Mouse (Mus musculus): ENCODE results near the gene Cacng7.
"Not testable (repeated sequence)": the region's sequence is repeated elsewhere in the genome, so short reads cannot be mapped to it uniquely, and the experiment has no call there.

Cacng7 gene

GRCm38 (mm10) chr7:3332619-3333521 lies at the start of gene Cacng7:
TSS of gene Cacng7 (plus strand) at chr7:3332955.
- DNase-seq (ENCODE audit: low spot score in 2 of 2): peak; percentile 48 to 62

- no peak for DNase-seq (ENCODE audit: low spot score in 2 of 2)
These were observed 49.5 kb upstream of the Cacng7 start for GRCm38 (mm10) chr7:3283081-3283875.

DNA sequence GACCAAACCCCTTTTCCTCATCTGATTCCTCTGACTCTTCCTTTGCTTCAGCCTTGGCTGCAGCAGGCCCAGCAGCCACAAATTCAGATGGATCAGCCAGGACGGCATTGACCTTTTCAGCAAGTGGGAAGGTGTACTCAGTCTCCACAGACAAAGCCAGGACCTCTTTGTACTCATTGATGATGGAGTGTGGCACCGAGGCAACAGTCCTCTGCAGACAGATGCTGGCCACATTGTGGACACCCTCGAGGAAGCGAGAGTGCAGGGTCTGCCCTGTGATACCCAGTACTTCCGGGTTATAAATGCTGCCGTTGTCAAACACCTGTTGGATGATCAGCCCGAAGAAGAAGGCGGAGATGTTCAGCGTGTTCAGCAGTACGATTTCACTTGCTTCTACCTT lies 48.2 kb upstream of the Cacng7 start:
- no peak for DNase-seq (ENCODE audit: low spot score in 2 of 2)

DNA sequence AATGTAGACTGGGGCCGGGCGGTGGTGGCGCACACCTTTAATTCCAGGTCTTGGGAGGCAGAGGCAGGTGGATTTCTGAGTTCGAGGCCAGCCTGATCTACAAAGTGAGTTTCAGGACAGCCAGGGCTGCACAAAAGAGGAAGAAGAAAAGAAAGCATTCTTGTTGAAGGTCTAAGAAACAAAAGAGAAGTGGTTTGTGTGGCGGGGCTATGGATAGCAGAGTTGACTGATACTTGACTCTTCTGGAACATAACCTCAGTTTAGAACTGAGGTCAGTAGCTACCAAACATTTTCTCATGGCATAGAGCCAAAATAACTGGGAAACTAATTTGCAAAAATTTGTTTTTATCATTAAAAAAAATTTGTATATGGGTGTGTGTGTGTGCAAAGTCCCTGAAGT lies 46.7 kb upstream of the Cacng7 start:
- no peak for DNase-seq (ENCODE audit: low spot score in 2 of 2)

DNA sequence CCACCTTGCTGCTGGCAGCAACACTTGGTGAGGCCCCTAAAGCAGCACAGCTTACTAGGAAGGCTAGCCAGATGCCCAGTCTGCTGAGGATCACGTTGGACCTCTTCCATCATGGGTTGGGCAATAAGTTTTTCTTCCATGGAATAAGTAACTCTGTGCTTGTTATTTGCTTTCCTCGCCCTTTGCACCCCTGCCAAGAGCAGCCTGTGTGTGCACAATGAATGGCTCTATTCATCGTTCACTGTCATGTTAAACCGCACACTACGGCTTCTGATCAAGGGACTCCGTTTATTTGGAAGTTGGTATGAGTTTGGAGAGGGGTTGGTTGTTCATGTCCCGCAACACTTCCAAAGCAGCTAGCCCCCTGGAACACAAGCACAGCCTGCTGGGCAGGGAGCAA lies 45.6 kb upstream of the Cacng7 start:
- DNase-seq (ENCODE audit: low spot score in 2 of 2): no peak

- peak; percentile 71 to 76 for DNase-seq (ENCODE audit: low spot score in 2 of 2)
These were observed 43.5 kb upstream of the Cacng7 start, which contains the start of the genes Myadm and Prkcg for GRCm38 (mm10) chr7:3288976-3289970. TSS of gene Myadm (plus strand) at chr7:3289080. TSS of gene Prkcg (plus strand) at chr7:3289179.

- DNase-seq (ENCODE audit: low spot score in 2 of 2): peak; percentile 82 to 88
These were observed 42.3 kb upstream of the Cacng7 start for GRCm38 (mm10) chr7:3290257-3291033.

DNA sequence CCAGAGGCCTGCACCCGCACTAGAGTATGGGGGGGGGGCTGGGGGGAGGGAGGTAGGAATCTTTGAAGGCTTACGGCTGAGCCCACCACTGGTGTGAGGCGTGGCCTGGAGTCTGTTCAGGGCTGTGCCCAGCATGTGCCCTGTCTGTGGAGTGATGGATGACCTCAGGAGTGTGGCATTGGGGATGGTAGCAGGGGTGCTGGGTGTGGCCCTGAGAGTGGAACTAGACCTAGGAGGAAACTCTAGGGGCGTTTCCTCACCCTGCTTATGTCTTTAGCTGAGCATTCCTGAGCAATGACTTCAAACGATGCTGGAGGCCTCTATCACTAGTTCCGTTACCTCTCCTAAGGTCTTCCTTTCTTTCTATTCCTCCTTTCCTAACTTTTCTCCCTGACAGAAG lies 41.6 kb upstream of the Cacng7 start:
- DNase-seq (ENCODE audit: low spot score in 2 of 2): no peak

- no peak for DNase-seq (ENCODE audit: low spot score in 2 of 2)
These were observed 41.0 kb upstream of the Cacng7 start for GRCm38 (mm10) chr7:3291764-3292163.

- DNase-seq (ENCODE audit: low spot score in 2 of 2): not testable (repeated sequence)
These were observed 40.5 kb upstream of the Cacng7 start for GRCm38 (mm10) chr7:3292271-3292670.

- no peak for DNase-seq (ENCODE audit: low spot score in 2 of 2)
These were observed 40.0 kb upstream of the Cacng7 start for GRCm38 (mm10) chr7:3292791-3293190.

- no peak for DNase-seq (ENCODE audit: low spot score in 2 of 2)
These were observed 38.0 kb upstream of the Cacng7 start for GRCm38 (mm10) chr7:3294794-3295193.

- no peak for DNase-seq (ENCODE audit: low spot score in 2 of 2)
These were observed 37.2 kb upstream of the Cacng7 start for GRCm38 (mm10) chr7:3295321-3296110.

GRCm38 (mm10) chr7:3296711-3297110 lies 36.0 kb upstream of the Cacng7 start:
- DNase-seq (ENCODE audit: low spot score in 2 of 2): no peak

DNA sequence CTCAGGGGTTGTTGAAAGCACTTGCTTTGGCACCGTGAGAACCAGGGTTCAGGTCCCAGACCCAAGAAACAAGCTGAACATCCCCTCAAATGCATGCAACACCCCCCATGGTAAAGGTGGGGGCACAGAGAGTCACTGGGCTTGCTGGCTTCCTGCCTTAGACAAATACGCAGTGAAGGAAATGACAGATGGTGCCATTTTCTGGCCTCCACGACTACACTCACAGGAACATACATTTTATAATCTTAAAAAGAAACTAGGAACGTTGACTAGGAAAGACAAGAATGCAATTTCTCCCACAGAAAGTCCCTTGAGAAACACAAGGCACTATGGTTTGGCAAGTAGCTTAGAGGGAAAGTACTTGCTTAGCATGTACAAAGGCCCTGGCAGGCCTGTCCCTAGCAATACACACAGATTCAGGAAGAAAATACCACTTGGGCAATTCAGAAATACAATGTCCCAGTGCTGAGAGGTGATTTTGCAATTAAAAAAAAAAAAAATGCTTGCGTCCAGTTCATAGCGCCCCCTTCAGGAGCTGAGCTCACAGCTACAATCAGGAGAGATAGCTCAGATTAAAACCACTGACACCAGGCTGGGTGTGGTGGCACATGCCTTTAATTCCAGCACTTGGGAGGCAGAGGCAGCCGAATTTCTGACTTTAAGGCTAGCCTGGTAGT lies 32.7 kb upstream of the Cacng7 start:
- DNase-seq (ENCODE audit: low spot score in 2 of 2): peak in 1 of 2 experiments; percentile 47

DNA sequence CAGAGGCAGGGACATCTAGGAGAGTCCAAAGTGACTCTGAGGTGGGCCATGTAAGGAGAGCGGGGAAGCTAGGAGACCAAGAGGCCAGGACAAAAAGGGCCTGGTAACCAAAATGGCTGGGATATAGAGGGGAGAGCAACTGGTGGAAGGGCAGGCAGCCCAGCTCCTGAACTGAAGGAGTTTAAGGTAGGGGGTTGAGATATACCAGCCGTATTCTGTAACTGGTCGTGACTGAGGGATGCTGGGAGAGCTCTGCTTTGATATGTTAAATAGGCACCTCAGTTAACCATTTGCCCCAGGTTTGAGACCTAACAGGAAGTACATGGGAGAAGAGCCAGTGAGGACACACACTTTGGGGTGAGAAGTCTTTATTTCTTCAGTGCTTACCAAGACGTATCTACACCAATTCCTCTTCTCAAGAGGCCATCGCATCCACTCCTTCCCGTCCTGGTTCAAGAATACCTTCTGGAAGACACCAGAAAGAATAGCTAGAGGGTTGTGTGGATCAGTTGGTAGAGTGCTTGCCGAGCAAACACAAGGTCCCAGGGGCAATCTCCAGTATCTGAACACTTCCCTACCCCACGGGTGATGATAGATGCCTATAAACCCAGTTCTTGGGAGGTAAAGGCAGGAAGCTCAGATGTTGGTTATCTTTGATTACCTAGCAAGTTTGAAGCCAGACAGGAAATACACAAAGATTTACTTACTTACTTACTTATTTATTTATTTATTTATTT lies 31.7 kb upstream of the Cacng7 start:
- DNase-seq (ENCODE audit: low spot score in 2 of 2): no peak

GRCm38 (mm10) chr7:3301628-3302555 lies 30.9 kb upstream of the Cacng7 start:
- peak in 1 of 2 experiments; percentile 42 for DNase-seq (ENCODE audit: low spot score in 2 of 2)
